Mouse (Mus musculus): ENCODE measurements around the gene Lgi4. TPM values are rescaled to one million over a fixed set of nuclear protein-coding genes. Genes with fewer than 3 reads are reported as not detected.
A peak's percentile ranks its signal among the peaks of the same experiment; 100 is the strongest.

Gene Lgi4
- polyA plus RNA-seq, 1 experiment from 2014 or later: 2.4 TPM

DNA sequence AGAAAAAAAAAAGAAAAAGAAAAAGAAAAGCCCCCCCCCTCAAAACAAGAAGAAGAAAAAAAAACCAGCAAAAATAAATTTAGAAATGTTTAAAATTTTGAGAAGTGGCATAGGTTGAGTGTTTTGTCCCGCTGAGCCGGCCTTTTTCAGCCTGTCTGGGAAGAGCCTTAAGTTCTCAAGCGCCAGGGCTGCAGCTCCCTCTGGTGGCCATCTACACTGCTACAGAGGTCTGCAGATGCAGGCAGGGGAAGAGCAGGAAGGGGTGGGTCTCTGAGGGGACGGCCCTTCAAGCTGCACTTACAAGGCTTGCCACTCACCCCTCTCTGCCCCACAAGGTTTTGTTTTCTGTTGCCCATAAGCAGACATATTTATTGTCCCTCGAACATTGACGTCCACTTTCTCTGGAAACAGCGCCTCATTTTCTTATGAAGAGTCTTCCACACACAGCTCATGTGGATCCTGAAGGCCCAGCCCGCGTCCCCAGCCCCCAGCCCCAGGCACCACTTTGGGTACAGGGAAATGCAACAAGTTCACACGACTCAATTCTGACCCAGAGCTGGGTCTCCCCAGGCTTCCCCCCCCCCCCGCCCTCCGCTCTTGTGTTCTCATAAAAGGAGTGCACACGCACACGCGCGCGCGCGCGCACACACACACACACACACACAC lies 38.6 kb downstream of the Lgi4 start:
- H3K9ac ChIP-seq (ENCODE audit: low read length): 0 out of 2 replicates have a peak overlapping the region, but pooled peaks have one; percentile 1
- no peaks in the 10 kb centered on the region for H3K27me3 ChIP-seq (replicated peaks; ENCODE audit: control insufficient read depth, insufficient read depth, low read length)
- ATAC-seq (replicated peaks; ENCODE audit: low FRiP score, low TSS enrichment, low read depth): peak; percentile 93
- H3K27ac ChIP-seq (ENCODE audit: low read depth): no peak overlapping the region
- 47% methylated on average over 20 of the region's 20 CpGs for WGBS
- no peaks in the 10 kb centered on the region for H3K4me1 ChIP-seq (replicated peaks; ENCODE audit: control insufficient read depth, insufficient read depth, low read length)
- peak overlapping the region; percentile 41 for H3K4me2 ChIP-seq (ENCODE audit: low read length)
- no peak overlapping the region for H3K4me3 ChIP-seq (ENCODE audit: low read depth, low read length)
- no peaks in the 10 kb centered on the region for H3K9me3 ChIP-seq (ENCODE audit: control insufficient read depth, low read length)
- no peaks in the 10 kb centered on the region for H3K36me3 ChIP-seq (ENCODE audit: control insufficient read depth, insufficient read depth, low read length)
- peak; percentile 92 for DNase-seq (ENCODE audit: low spot score)

DNA sequence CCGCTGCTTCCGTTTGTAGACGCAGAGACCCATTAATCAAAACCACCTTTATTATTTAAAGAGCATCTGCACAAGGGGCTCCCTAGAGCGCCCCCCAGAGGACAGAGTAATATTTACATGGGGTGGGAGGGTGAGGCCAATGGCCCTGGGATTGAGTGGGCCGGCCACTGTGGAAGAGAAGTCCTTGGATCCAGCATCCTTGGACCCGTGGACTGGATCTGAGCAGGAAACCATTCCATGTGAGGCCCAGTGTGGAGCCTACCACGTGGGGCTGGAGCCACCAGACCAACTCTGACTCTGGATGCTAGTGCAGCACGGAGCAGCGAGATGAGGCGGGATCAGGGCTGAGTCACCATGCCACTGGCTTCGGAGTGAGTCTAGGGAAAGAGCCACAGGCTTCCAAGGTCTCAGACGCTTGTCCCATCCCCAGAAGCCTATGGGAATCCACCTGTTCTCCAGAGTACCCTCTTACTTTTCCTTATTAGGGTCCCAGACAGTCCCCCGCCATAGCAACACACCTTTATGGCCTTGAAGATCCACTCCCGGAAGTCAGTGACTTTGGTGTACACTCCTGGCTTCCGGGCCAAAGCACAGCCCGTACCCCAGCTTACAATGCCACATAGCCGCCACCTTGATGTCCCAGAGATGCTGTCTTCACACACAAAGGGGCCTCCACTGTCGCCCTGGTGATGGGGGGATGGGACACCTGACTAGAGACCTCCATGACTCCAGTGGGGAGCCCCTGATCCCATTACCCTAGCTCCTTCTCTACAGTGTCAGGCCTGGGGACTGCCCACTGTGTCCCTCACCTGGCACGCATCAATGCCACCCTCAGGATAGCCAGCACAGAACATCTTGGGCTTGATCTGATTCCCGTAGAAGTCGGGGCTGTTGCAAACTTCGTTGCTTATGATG lies 39.8 kb downstream of the Lgi4 start:
- ATAC-seq (replicated peaks; ENCODE audit: low FRiP score, low TSS enrichment, low read depth) (no peak), DNase-seq (ENCODE audit: low spot score) (no peak)
- H3K9me3 ChIP-seq (ENCODE audit: control insufficient read depth, low read length): no peaks in the 10 kb centered on the region

GRCm38 (mm10) chr7:31099612-31099982 lies 40.5 kb downstream of the Lgi4 start:
- no peaks in the 10 kb centered on the region for H3K36me3 ChIP-seq (ENCODE audit: control insufficient read depth, insufficient read depth, low read length)
- H3K9me3 ChIP-seq (ENCODE audit: control insufficient read depth, low read length): no peaks in the 10 kb centered on the region
- 90% methylated on average over 6 of the region's 6 CpGs for WGBS
- no peak overlapping the region for H3K4me3 ChIP-seq (ENCODE audit: low read depth, low read length)
- DNase-seq (ENCODE audit: low spot score) (no peak), ATAC-seq (replicated peaks; ENCODE audit: low FRiP score, low TSS enrichment, low read depth) (no peak)
- no peak overlapping the region for H3K27ac ChIP-seq (ENCODE audit: low read depth)
- H3K27me3 ChIP-seq (replicated peaks; ENCODE audit: control insufficient read depth, insufficient read depth, low read length): no peaks in the 10 kb centered on the region
- no peak overlapping the region for H3K4me2 ChIP-seq (ENCODE audit: low read length)
- no peaks in the 10 kb centered on the region for H3K4me1 ChIP-seq (replicated peaks; ENCODE audit: control insufficient read depth, insufficient read depth, low read length)
- no peak overlapping the region for H3K9ac ChIP-seq (ENCODE audit: low read length)

More for the DNA sequence above, 39.8 kb downstream of the Lgi4 start:
- Histone ChIP-seq H3K9ac (ENCODE audit: low read length) (no peak overlapping the region), H3K4me3 (ENCODE audit: low read depth, low read length) (no peak overlapping the region), H3K27ac (ENCODE audit: low read depth) (no peak overlapping the region), H3K27me3 (replicated peaks; ENCODE audit: control insufficient read depth, insufficient read depth, low read length) (no peaks in the 10 kb centered on the region), H3K4me1 (replicated peaks; ENCODE audit: control insufficient read depth, insufficient read depth, low read length) (no peaks in the 10 kb centered on the region), H3K36me3 (ENCODE audit: control insufficient read depth, insufficient read depth, low read length) (no peaks in the 10 kb centered on the region), H3K4me2 (ENCODE audit: low read length) (no peak overlapping the region)
- 78% methylated on average over 22 of the region's 22 CpGs for WGBS

DNA sequence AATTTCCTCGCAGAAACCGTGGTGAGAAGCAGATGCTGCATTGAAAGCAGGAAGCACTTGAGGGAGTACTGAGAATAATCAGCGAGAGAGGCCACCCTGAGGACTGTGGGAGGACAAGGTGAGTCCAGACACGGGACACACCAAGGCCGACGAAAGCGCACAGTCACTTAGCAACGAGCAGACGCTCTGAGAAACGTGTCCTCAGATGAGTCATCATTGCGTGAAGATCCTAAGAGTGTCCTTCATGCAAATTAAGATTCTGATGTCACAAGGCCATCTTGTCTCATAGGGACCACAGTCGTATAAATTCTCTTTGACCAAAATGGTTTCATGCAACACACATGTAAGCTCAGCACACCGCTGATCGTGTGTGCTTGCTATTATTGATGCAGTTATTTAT lies 41.6 kb downstream of the Lgi4 start:
- H3K27me3 ChIP-seq (replicated peaks; ENCODE audit: control insufficient read depth, insufficient read depth, low read length): no peaks in the 10 kb centered on the region
- no peak overlapping the region for H3K4me3 ChIP-seq (ENCODE audit: low read depth, low read length)
- no peak overlapping the region for H3K27ac ChIP-seq (ENCODE audit: low read depth)
- H3K9ac ChIP-seq (ENCODE audit: low read length): no peak overlapping the region
- ATAC-seq (replicated peaks; ENCODE audit: low FRiP score, low TSS enrichment, low read depth) (no peak), DNase-seq (ENCODE audit: low spot score) (no peak)
- H3K9me3 ChIP-seq (ENCODE audit: control insufficient read depth, low read length): no peaks in the 10 kb centered on the region
- WGBS: 77% methylated on average over 14 of the region's 14 CpGs
- H3K4me1 ChIP-seq (replicated peaks; ENCODE audit: control insufficient read depth, insufficient read depth, low read length): no peaks in the 10 kb centered on the region
- H3K36me3 ChIP-seq (ENCODE audit: control insufficient read depth, insufficient read depth, low read length): no peaks in the 10 kb centered on the region
- H3K4me2 ChIP-seq (ENCODE audit: low read length): no peak overlapping the region

GRCm38 (mm10) chr7:31105061-31105768 lies 46.1 kb downstream of the Lgi4 start:
- 50% methylated on average over 15 of the region's 15 CpGs for WGBS
- DNase-seq (ENCODE audit: low spot score): peak; percentile 73

DNA sequence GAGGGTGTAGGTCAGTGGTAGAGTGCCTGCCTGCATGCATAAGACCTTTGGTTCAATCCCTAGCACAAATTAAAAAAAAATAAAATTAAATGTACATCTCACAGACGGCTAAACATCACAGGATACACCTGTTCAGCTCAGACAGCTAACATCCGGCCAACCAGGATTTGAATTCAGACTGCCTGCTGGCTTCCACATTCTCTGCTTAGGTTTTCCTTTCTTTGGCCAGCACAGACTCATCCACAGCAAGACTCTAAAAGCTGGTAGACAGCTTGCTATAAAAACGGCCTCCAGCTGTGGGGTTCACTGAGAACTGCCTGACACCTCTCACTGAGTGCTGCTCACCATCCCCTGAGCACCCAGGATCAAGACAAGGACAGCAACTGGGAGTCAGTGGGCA lies 47.0 kb downstream of the Lgi4 start:
- 57% methylated on average over 3 of the region's 3 CpGs for WGBS
- Histone ChIP-seq H3K4me2 (ENCODE audit: low read length) (no peak overlapping the region), H3K36me3 (ENCODE audit: control insufficient read depth, insufficient read depth, low read length) (no peaks in the 10 kb centered on the region), H3K27me3 (replicated peaks; ENCODE audit: control insufficient read depth, insufficient read depth, low read length) (no peaks in the 10 kb centered on the region), H3K4me1 (replicated peaks; ENCODE audit: control insufficient read depth, insufficient read depth, low read length) (no peaks in the 10 kb centered on the region), H3K9me3 (ENCODE audit: control insufficient read depth, low read length) (no peaks in the 10 kb centered on the region), H3K27ac (ENCODE audit: low read depth) (no peak overlapping the region), H3K4me3 (ENCODE audit: low read depth, low read length) (no peak overlapping the region), H3K9ac (ENCODE audit: low read length) (no peak overlapping the region)
- DNase-seq (ENCODE audit: low spot score) (no peak), ATAC-seq (replicated peaks; ENCODE audit: low FRiP score, low TSS enrichment, low read depth) (no peak)

More at GRCm38 (mm10) chr7:31105061-31105768, 46.1 kb downstream of the Lgi4 start:
- H3K9ac ChIP-seq (ENCODE audit: low read length): no peak overlapping the region
- H3K9me3 ChIP-seq (ENCODE audit: control insufficient read depth, low read length): no peaks in the 10 kb centered on the region
- no peak overlapping the region for H3K27ac ChIP-seq (ENCODE audit: low read depth)
- no peak overlapping the region for H3K4me2 ChIP-seq (ENCODE audit: low read length)
- no peaks in the 10 kb centered on the region for H3K27me3 ChIP-seq (replicated peaks; ENCODE audit: control insufficient read depth, insufficient read depth, low read length)
- no peaks in the 10 kb centered on the region for H3K36me3 ChIP-seq (ENCODE audit: control insufficient read depth, insufficient read depth, low read length)
- no peak for ATAC-seq (replicated peaks; ENCODE audit: low FRiP score, low TSS enrichment, low read depth)
- no peaks in the 10 kb centered on the region for H3K4me1 ChIP-seq (replicated peaks; ENCODE audit: control insufficient read depth, insufficient read depth, low read length)
- H3K4me3 ChIP-seq (ENCODE audit: low read depth, low read length): no peak overlapping the region

GRCm38 (mm10) chr7:31107781-31108180 lies 48.6 kb downstream of the Lgi4 start:
- Histone ChIP-seq H3K4me2 (ENCODE audit: low read length) (no peak overlapping the region), H3K9ac (ENCODE audit: low read length) (no peak overlapping the region), H3K4me1 (replicated peaks; ENCODE audit: control insufficient read depth, insufficient read depth, low read length) (peaks cover 5% of the 10 kb centered on the region), H3K4me3 (ENCODE audit: low read depth, low read length) (no peak overlapping the region), H3K27ac (ENCODE audit: low read depth) (no peak overlapping the region), H3K9me3 (ENCODE audit: control insufficient read depth, low read length) (no peaks in the 10 kb centered on the region), H3K36me3 (ENCODE audit: control insufficient read depth, insufficient read depth, low read length) (no peaks in the 10 kb centered on the region), H3K27me3 (replicated peaks; ENCODE audit: control insufficient read depth, insufficient read depth, low read length) (no peaks in the 10 kb centered on the region)
- 91% methylated on average over 11 of the region's 11 CpGs for WGBS
- no peak for DNase-seq (ENCODE audit: low spot score)
- no peak for ATAC-seq (replicated peaks; ENCODE audit: low FRiP score, low TSS enrichment, low read depth)

DNA sequence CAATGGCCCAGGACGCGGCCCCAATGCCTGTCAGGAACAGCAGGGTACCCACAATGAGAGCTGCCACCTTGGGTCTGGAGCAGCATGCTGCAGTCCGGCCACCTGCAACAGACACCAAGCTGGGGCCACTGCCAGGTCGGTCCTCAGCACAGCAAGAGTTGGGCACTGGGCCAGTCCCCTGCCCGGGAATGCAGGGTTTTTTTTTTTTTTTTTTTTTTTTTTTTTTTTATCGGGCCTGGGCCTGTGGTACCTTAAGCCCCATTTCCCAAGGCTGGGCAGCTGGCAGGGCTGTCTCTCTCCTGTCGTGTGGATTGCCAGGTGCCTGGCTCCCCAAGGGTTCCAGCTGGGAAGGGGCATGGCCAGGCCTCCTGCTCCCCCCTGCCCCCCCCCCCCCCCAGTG lies 49.9 kb downstream of the Lgi4 start:
- peaks cover 5% of the 10 kb centered on the region for H3K4me1 ChIP-seq (replicated peaks; ENCODE audit: control insufficient read depth, insufficient read depth, low read length)
- H3K9me3 ChIP-seq (ENCODE audit: control insufficient read depth, low read length): no peaks in the 10 kb centered on the region
- H3K27me3 ChIP-seq (replicated peaks; ENCODE audit: control insufficient read depth, insufficient read depth, low read length): no peaks in the 10 kb centered on the region
- WGBS: 66% methylated on average over 7 of the region's 7 CpGs
- no peak overlapping the region for H3K9ac ChIP-seq (ENCODE audit: low read length)
- ATAC-seq (replicated peaks; ENCODE audit: low FRiP score, low TSS enrichment, low read depth) (0 out of 2 replicates have a peak, but pooled peaks have one; percentile 33), DNase-seq (ENCODE audit: low spot score) (no peak)
- H3K36me3 ChIP-seq (ENCODE audit: control insufficient read depth, insufficient read depth, low read length): no peaks in the 10 kb centered on the region
- no peak overlapping the region for H3K4me2 ChIP-seq (ENCODE audit: low read length)
- H3K27ac ChIP-seq (ENCODE audit: low read depth): no peak overlapping the region
- H3K4me3 ChIP-seq (ENCODE audit: low read depth, low read length): no peak overlapping the region
